Comparison of ENCODE assay signal across 8 mouse cellular contexts in the genomic region with DNA sequence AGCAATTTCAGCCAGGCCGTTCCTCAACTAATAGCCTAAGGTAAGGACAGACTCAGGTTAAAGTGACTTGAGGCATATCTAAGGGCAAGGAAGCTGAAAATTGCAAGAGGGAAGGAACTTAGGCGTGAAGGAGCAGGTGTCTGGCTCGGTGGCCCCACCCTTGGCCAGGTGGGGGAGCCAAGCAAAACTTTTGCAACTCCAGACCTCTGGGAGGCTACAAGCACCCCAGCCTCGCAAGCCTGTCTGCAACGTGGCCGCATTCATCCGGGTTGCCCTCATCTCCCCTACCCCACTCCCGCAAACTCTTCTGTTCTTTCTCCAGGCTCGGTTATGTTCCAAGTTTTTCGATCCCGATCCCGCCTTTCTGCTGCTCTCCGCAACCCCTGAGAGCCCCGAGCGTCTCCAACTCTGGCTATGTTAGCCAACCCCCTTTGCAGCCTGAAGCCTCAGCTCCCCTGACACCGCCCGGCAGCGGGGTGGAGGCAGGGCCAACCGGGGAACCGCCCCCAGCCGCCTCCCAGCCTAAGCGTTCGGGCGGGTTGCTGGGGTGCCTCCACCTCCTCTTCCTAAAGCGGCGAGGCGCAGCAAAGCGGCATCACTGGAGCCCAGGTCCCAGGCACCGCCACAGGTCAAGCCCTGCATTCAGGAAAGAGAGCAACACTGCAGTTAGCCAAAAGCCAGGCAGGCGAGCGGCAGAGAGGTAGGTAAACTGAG. TPM values are rescaled to one million over a fixed set of nuclear protein-coding genes. Genes with fewer than 3 reads are reported as not detected.
DNase-seq lines count a peak whose midpoint lies in the region; ATAC-seq and TF ChIP-seq lines count a peak whose summit lies in the region.

Stk26 (plus strand) TSS at position 201 of the 714 bp plus-strand sequence.

- no peaks in the 10 kb centered on the region for H3K9me3 ChIP-seq in embryonic facial prominence, embryonic 12.5 days
- no peaks in the 10 kb centered on the region for H3K9me3 ChIP-seq in midbrain, embryonic 16.5 days (replicated peaks; ENCODE audit: control insufficient read depth, low read length, poor library complexity, severe bottlenecking)

- H3K27ac ChIP-seq in embryonic facial prominence, embryonic 12.5 days, result 0 out of 2 replicates have a peak within 1 kb of the TSS, but pooled peaks have one; percentile 41
- no peak within 1 kb of the TSS for H3K27ac ChIP-seq in heart, adult 2 months
- H3K27ac ChIP-seq in midbrain, embryonic 16.5 days (ENCODE audit: low read length), result no peak within 1 kb of the TSS

- 0 out of 2 replicates have a peak, but pooled peaks have one; percentile 40 for ATAC-seq in cerebellum, adult (ENCODE audit: insufficient number of reproducible peaks, low FRiP score, low TSS enrichment)
- ATAC-seq in embryonic facial prominence, embryonic 12.5 days (ENCODE audit: insufficient number of reproducible peaks, insufficient read depth, low FRiP score, low TSS enrichment), result peak; percentile 82; the same call in 1 of the 2 replicates
- ATAC-seq in midbrain, embryonic 16.5 days, result peak; percentile 80

- no peak for DNase-seq in cerebellum, adult 11 months
- peak; percentile 76 to 77 for DNase-seq in heart, adult 2 months
- DNase-seq in kidney, adult 18-20 months, result peak; percentile 53
- DNase-seq in liver, result peak; percentile 82
- DNase-seq in spleen, postnatal 14 days (ENCODE audit: low spot score in 2 of 2), result peak; percentile 59 to 71

- intact Hi-C loops in heart, adult 2 months (cut with DNase I), result no loop called here

- peak within 1 kb of the TSS; percentile 56 for H3K4me2 ChIP-seq in embryonic facial prominence, embryonic 12.5 days (replicated peaks)
- H3K4me2 ChIP-seq in midbrain, embryonic 16.5 days (ENCODE audit: low read length), result peak within 1 kb of the TSS; percentile 89

- 0 out of 2 replicates have a peak, but pooled peaks cover 6% of the 10 kb centered on the region for H3K27me3 ChIP-seq in embryonic facial prominence, embryonic 12.5 days
- no peaks in the 10 kb centered on the region for H3K27me3 ChIP-seq in heart, adult 2 months (ENCODE audit: control insufficient read depth, insufficient read depth, low read length)
- H3K27me3 ChIP-seq in midbrain, embryonic 16.5 days (ENCODE audit: control insufficient read depth, insufficient read depth, low read depth, low read length), result no peaks in the 10 kb centered on the region; the same call in 1 of the 2 replicates

- no peaks in the 10 kb centered on the region for H3K36me3 ChIP-seq in embryonic facial prominence, embryonic 12.5 days
- no peaks in the 10 kb centered on the region for H3K36me3 ChIP-seq in heart, adult 2 months (ENCODE audit: control insufficient read depth, insufficient read depth, low read length)
- no peaks in the 10 kb centered on the region for H3K36me3 ChIP-seq in midbrain, embryonic 16.5 days (ENCODE audit: control insufficient read depth, insufficient read depth, low read length)

- 20% methylated on average over 31 of the region's 31 CpGs for WGBS in embryonic facial prominence, embryonic 12.5 days
- 18% methylated on average over 31 of the region's 31 CpGs for WGBS in heart, adult 2 months
- WGBS in midbrain, embryonic 16.5 days, result 25% methylated on average over 30 of the region's 31 CpGs

- TF ChIP-seq CTCF in heart, adult 2 months (IDR thresholded peaks at IDR 0.05), result 0 out of 2 replicates have a peak, but pooled peaks have one; percentile 5

- peak within 1 kb of the TSS; percentile 52 for H3K9ac ChIP-seq in embryonic facial prominence, embryonic 12.5 days
- peak within 1 kb of the TSS; percentile 28 for H3K9ac ChIP-seq in heart, adult 2 months (ENCODE audit: low read depth, low read length)
- H3K9ac ChIP-seq in midbrain, embryonic 16.5 days (ENCODE audit: low read depth, low read length), result peak within 1 kb of the TSS; percentile 48; the same call in 1 of the 2 replicates

- no peak for TF ChIP-seq POLR2A in heart, adult 2 months (IDR thresholded peaks at IDR 0.05; ENCODE audit: insufficient read depth, low read depth, low read length)

- no peaks in the 10 kb centered on the region for H3K4me1 ChIP-seq in embryonic facial prominence, embryonic 12.5 days
- H3K4me1 ChIP-seq in heart, adult 2 months (ENCODE audit: control insufficient read depth, insufficient read depth, low read length), result no peaks in the 10 kb centered on the region
- H3K4me1 ChIP-seq in midbrain, embryonic 16.5 days (ENCODE audit: control insufficient read depth, insufficient read depth, low read length), result no peaks in the 10 kb centered on the region

- H3K4me3 ChIP-seq in embryonic facial prominence, embryonic 12.5 days, result peak within 1 kb of the TSS; percentile 57
- peak within 1 kb of the TSS; percentile 44 for H3K4me3 ChIP-seq in heart, adult 2 months
- peak within 1 kb of the TSS; percentile 51 for H3K4me3 ChIP-seq in midbrain, embryonic 16.5 days (ENCODE audit: low read depth, low read length)

- H3K79me2 ChIP-seq in heart, adult 2 months (replicated peaks; ENCODE audit: control insufficient read depth, insufficient read depth, low read length), result no peaks in the 10 kb centered on the region

- no peak for TF ChIP-seq EP300 in heart, adult 2 months (IDR thresholded peaks at IDR 0.05; ENCODE audit: insufficient read depth, low read depth, low read length)

RNA-seq across cellular contexts. Expression of gene Stk26, which starts in this region (rescaled TPM):
- 13.0 and 16.5 TPM in 2 replicates for polyA plus RNA-seq in embryonic facial prominence, embryonic 12.5 days (2016; fragmentation: Nextera tagmentation; extraction: Ambion mirVana)
- total RNA-seq in heart, adult 2 months (2021), result 1 to 10 TPM; 2.2 to 3.4 TPM
- polyA plus RNA-seq in heart, adult 2 months (2012; rRNA removed), result 1.0 and 1.3 TPM in 2 replicates
- 0.60 and 0.90 TPM in 2 replicates for polyA plus RNA-seq in midbrain, embryonic 16.5 days (2015; fragmentation: Nextera tagmentation; extraction: Ambion mirVana)

Comparison
In these comparisons a context has a peak if more than half of its experiments do, and no peak if none do; other contexts are left out.
1. Peak in ATAC-seq, H3K4me3 ChIP-seq, H3K9ac ChIP-seq and H3K4me2 ChIP-seq in midbrain, embryonic 16.5 days; RNA of the gene not detected or under 1 TPM.